Mouse (Mus musculus): ENCODE results near the gene Arpc1a. TPM values are rescaled to one million over a fixed set of nuclear protein-coding genes. Genes with fewer than 3 reads are reported as not detected.

Arpc1a gene
- total RNA-seq, 1 experiment = 65.4 TPM

- Histone ChIP-seq H3K4me1 (ENCODE audit: control insufficient read depth in 2 of 2, insufficient read depth in 2 of 2, low read length in 2 of 2, poor library complexity in 1 of 2) (peaks cover 2 to 8% of the 10 kb centered on the region in 2 experiments; a peak in 3 of 4 replicates), H3K4me3 (ENCODE audit: insufficient read depth in 1 of 2, low read depth in 1 of 2, low read length in 2 of 2, poor library complexity in 1 of 2, severe bottlenecking in 1 of 2) (no peak overlapping the region), H3K36me3 (ENCODE audit: control insufficient read depth, insufficient read depth, low read length, poor library complexity, severe bottlenecking) (peaks cover 4% of the 10 kb centered on the region), H3K27ac (ENCODE audit: insufficient read depth, low read depth, low read length, poor library complexity, severe bottlenecking) (no peak overlapping the region), H3K9ac (ENCODE audit: insufficient read depth, low read depth, low read length, poor library complexity, severe bottlenecking) (no peak overlapping the region), H3K9me3 (ENCODE audit: control insufficient read depth, insufficient read depth, low read depth, low read length) (no peaks in the 10 kb centered on the region)
- TF ChIP-seq HCFC1 (IDR thresholded peaks at IDR 0.05; ENCODE audit: borderline replicate concordance, insufficient read depth, low read length) (no peak), ZC3H11A (IDR thresholded peaks at IDR 0.05; ENCODE audit: borderline replicate concordance, low read depth, low read length) (no peak), ZNF384 (IDR thresholded peaks at IDR 0.05; ENCODE audit: low read depth, low read length) (no peak), CHD2 (IDR thresholded peaks at IDR 0.05; ENCODE audit: low read depth, low read length) (no peak), MAFK (IDR thresholded peaks at IDR 0.05; ENCODE audit: insufficient read depth, low read depth, low read length) (no peak)
- DNase-seq (ENCODE audit: low read depth, low spot score) = no peak
- in situ Hi-C loops (cut with MboI; ENCODE audit: low sequenced_read_pairs in 2 of 2, unreplicated experiment in 2 of 2) = no loop called here
These were observed 34.4 kb downstream of the Arpc1a start for GRCm38 (mm10) chr5:145118005-145118404.

GRCm38 (mm10) chr5:145118461-145118860 is 34.8 kb downstream of the Arpc1a start:
- no peak overlapping the region for H3K9ac ChIP-seq (ENCODE audit: insufficient read depth, low read depth, low read length, poor library complexity, severe bottlenecking)
- TF ChIP-seq HCFC1 (IDR thresholded peaks at IDR 0.05; ENCODE audit: borderline replicate concordance, insufficient read depth, low read length) = no peak
- TF ChIP-seq ZNF384 (IDR thresholded peaks at IDR 0.05; ENCODE audit: low read depth, low read length) = no peak
- no peak for TF ChIP-seq ZC3H11A (IDR thresholded peaks at IDR 0.05; ENCODE audit: borderline replicate concordance, low read depth, low read length)
- TF ChIP-seq MAFK (IDR thresholded peaks at IDR 0.05; ENCODE audit: insufficient read depth, low read depth, low read length) = no peak
- TF ChIP-seq CHD2 (IDR thresholded peaks at IDR 0.05; ENCODE audit: low read depth, low read length) = no peak
- H3K36me3 ChIP-seq (ENCODE audit: control insufficient read depth, insufficient read depth, low read length, poor library complexity, severe bottlenecking) = peaks cover 8% of the 10 kb centered on the region
- H3K9me3 ChIP-seq (ENCODE audit: control insufficient read depth, insufficient read depth, low read depth, low read length) = no peaks in the 10 kb centered on the region
- peaks cover 2 to 5% of the 10 kb centered on the region in 2 experiments; a peak in 3 of 4 replicates for H3K4me1 ChIP-seq (ENCODE audit: control insufficient read depth in 2 of 2, insufficient read depth in 2 of 2, low read length in 2 of 2, poor library complexity in 1 of 2)
- in situ Hi-C loops (cut with MboI; ENCODE audit: low sequenced_read_pairs in 2 of 2, unreplicated experiment in 2 of 2) = no loop called here
- no peak for DNase-seq (ENCODE audit: low read depth, low spot score)
- H3K27ac ChIP-seq (ENCODE audit: insufficient read depth, low read depth, low read length, poor library complexity, severe bottlenecking) = no peak overlapping the region
- H3K4me3 ChIP-seq (ENCODE audit: insufficient read depth in 1 of 2, low read depth in 1 of 2, low read length in 2 of 2, poor library complexity in 1 of 2, severe bottlenecking in 1 of 2) = no peak overlapping the region

GRCm38 (mm10) chr5:145119385-145119784 is 35.8 kb downstream of the Arpc1a start:
- in situ Hi-C loops (cut with MboI; ENCODE audit: low sequenced_read_pairs in 2 of 2, unreplicated experiment in 2 of 2) = no loop called here
- no peak overlapping the region for H3K9ac ChIP-seq (ENCODE audit: insufficient read depth, low read depth, low read length, poor library complexity, severe bottlenecking)
- H3K27ac ChIP-seq (ENCODE audit: insufficient read depth, low read depth, low read length, poor library complexity, severe bottlenecking) = no peak overlapping the region
- H3K4me1 ChIP-seq (ENCODE audit: control insufficient read depth in 2 of 2, insufficient read depth in 2 of 2, low read length in 2 of 2, poor library complexity in 1 of 2) = peaks cover 2 to 3% of the 10 kb centered on the region in 2 experiments; a peak in 3 of 4 replicates
- DNase-seq (ENCODE audit: low read depth, low spot score) = peak; percentile 55
- H3K9me3 ChIP-seq (ENCODE audit: control insufficient read depth, insufficient read depth, low read depth, low read length) = no peaks in the 10 kb centered on the region
- no peak overlapping the region for H3K4me3 ChIP-seq (ENCODE audit: insufficient read depth in 1 of 2, low read depth in 1 of 2, low read length in 2 of 2, poor library complexity in 1 of 2, severe bottlenecking in 1 of 2)
- peaks cover 16% of the 10 kb centered on the region for H3K36me3 ChIP-seq (ENCODE audit: control insufficient read depth, insufficient read depth, low read length, poor library complexity, severe bottlenecking)
- TF ChIP-seq CHD2 (IDR thresholded peaks at IDR 0.05; ENCODE audit: low read depth, low read length) (no peak), ZNF384 (IDR thresholded peaks at IDR 0.05; ENCODE audit: low read depth, low read length) (peak; percentile 78; the same call in 1 of the 2 replicates)

- no peak overlapping the region for H3K27ac ChIP-seq (ENCODE audit: insufficient read depth, low read depth, low read length, poor library complexity, severe bottlenecking)
- peaks cover 29% of the 10 kb centered on the region for H3K36me3 ChIP-seq (ENCODE audit: control insufficient read depth, insufficient read depth, low read length, poor library complexity, severe bottlenecking)
- no peaks in the 10 kb centered on the region for H3K9me3 ChIP-seq (ENCODE audit: control insufficient read depth, insufficient read depth, low read depth, low read length)
- in situ Hi-C loops (cut with MboI; ENCODE audit: low sequenced_read_pairs in 2 of 2, unreplicated experiment in 2 of 2) = no loop called here
- no peak for DNase-seq (ENCODE audit: low read depth, low spot score)
- peaks cover 2 to 3% of the 10 kb centered on the region in 2 experiments; a peak in 3 of 4 replicates for H3K4me1 ChIP-seq (ENCODE audit: control insufficient read depth in 2 of 2, insufficient read depth in 2 of 2, low read length in 2 of 2, poor library complexity in 1 of 2)
- no peak overlapping the region for H3K9ac ChIP-seq (ENCODE audit: insufficient read depth, low read depth, low read length, poor library complexity, severe bottlenecking)
- no peak for TF ChIP-seq CHD2 (IDR thresholded peaks at IDR 0.05; ENCODE audit: low read depth, low read length)
- no peak for TF ChIP-seq ZNF384 (IDR thresholded peaks at IDR 0.05; ENCODE audit: low read depth, low read length)
- TF ChIP-seq MAFK (IDR thresholded peaks at IDR 0.05; ENCODE audit: insufficient read depth, low read depth, low read length) = no peak
- no peak for TF ChIP-seq ZC3H11A (IDR thresholded peaks at IDR 0.05; ENCODE audit: borderline replicate concordance, low read depth, low read length)
- no peak for TF ChIP-seq HCFC1 (IDR thresholded peaks at IDR 0.05; ENCODE audit: borderline replicate concordance, insufficient read depth, low read length)
- H3K4me3 ChIP-seq (ENCODE audit: insufficient read depth in 1 of 2, low read depth in 1 of 2, low read length in 2 of 2, poor library complexity in 1 of 2, severe bottlenecking in 1 of 2) = no peak overlapping the region
These were observed 37.3 kb downstream of the Arpc1a start for GRCm38 (mm10) chr5:145120921-145121320.

- TF ChIP-seq ZC3H11A (IDR thresholded peaks at IDR 0.05; ENCODE audit: borderline replicate concordance, low read depth, low read length) = no peak
- Histone ChIP-seq H3K27ac (ENCODE audit: insufficient read depth, low read depth, low read length, poor library complexity, severe bottlenecking) (no peak overlapping the region), H3K4me1 (ENCODE audit: control insufficient read depth in 2 of 2, insufficient read depth in 2 of 2, low read length in 2 of 2, poor library complexity in 1 of 2) (peaks cover 0 to 3% of the 10 kb centered on the region in 2 experiments; a peak in 2 of 4 replicates), H3K9me3 (ENCODE audit: control insufficient read depth, insufficient read depth, low read depth, low read length) (no peaks in the 10 kb centered on the region), H3K9ac (ENCODE audit: insufficient read depth, low read depth, low read length, poor library complexity, severe bottlenecking) (no peak overlapping the region), H3K36me3 (ENCODE audit: control insufficient read depth, insufficient read depth, low read length, poor library complexity, severe bottlenecking) (peaks cover 46% of the 10 kb centered on the region), H3K4me3 (ENCODE audit: insufficient read depth in 1 of 2, low read depth in 1 of 2, low read length in 2 of 2, poor library complexity in 1 of 2, severe bottlenecking in 1 of 2) (no peak overlapping the region)
- no peak for DNase-seq (ENCODE audit: low read depth, low spot score)
- in situ Hi-C loops (cut with MboI; ENCODE audit: low sequenced_read_pairs in 2 of 2, unreplicated experiment in 2 of 2) = no loop called here
These were observed 39.8 kb downstream of the Arpc1a start for GRCm38 (mm10) chr5:145123396-145123795.
